Mouse (Mus musculus) heart, postnatal 14 days (tissue): ENCODE results near the gene Rps6kb1. TPM values are rescaled to one million over a fixed set of nuclear protein-coding genes. Genes with fewer than 3 reads are reported as not detected.
"Not testable (repeated sequence)": the region's sequence is repeated elsewhere in the genome, so short reads cannot be mapped to it uniquely, and the experiment has no call there.

Experiments used
- DNase-seq, 2 experiments: peaks; one replicate each; pipeline ENCODE4 v3.0.0; 2021 to 2022
- intact Hi-C: fragments of 180-260 bp; cut with DNase I; formaldehyde crosslinking; loops from one replicate; pipeline ENCODE4 v1.15.1; 2025
- microRNA-seq, 2 experiments: library from miRNA; unstranded; fragments of <30 nt; microRNA quantifications; one replicate each; pipeline ENCODE4 v1.2.0; 2021 to 2022
- total RNA-seq, 2 experiments: library from RNA; stranded (reverse); gene quantifications; 2 replicates each; pipeline ENCODE4 v1.2.3; 2021

Gene Rps6kb1
- total RNA-seq, 2 experiments from 2014 or later = 22.5 to 24.4 TPM

DNA sequence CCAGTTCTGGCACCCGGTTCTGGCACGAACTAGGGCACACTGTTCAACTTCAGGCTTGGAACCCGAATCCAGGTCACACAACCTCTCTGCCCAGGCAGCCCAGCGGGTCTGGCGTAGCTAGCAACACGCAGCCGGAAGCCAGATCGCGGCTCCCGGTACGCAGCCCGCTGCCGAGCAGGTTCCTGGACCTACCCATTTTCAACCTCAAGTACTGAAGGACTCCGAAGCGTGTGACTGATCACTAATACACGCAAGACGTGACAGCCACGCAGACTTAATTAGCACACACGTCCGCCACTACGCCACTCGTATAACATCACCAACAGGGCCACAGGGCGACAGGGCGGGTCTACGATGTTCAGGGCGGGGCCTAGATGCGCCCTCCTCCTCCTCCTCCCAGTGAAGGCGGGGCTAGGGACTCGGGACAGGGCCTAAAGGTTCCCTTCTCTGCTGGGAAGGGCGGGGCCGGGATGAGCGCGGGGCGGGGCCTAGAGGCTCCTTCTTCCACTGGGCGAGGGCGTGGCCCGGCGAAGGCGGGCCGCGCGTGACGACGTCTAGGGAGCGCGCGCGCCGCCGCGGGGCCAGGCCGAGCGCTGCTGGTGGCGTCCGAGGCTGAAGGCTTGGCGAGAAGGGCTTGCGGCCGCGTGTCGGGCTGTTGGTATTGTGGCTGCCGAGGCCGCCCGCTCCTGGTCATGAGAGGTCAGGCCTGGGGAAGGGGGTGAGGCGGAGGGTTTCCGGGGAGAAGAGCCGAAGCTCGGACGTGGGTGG, 60.3 kb downstream of the Rps6kb1 start, which contains the start of gene Rnft1:
Gene Rnft1, plus strand, starts transcription at position 557 of the 768 bp plus-strand sequence.
- intact Hi-C loops = no loop called here
- peak; percentile 99 for DNase-seq

DNA sequence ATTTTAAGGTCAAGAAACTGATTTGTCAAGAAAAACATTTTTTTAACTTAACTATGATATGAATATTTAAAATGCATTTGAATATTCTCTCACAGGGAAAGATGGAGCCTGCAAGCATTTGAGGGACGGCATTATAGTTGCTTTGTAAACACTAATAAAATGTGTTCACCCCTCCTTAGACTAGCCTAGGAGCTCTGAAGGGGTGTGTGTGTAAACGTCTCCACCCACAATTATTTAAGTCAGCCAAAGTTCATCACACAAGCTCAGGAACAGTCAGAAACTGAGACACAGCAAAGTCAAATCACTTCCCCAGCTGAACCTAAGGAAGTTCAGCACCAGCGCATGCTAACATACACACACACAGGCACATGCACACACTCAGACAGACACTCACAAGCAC, 71.0 kb downstream of the Rps6kb1 start:
- no peak for DNase-seq
- intact Hi-C loops = no loop called here

DNA sequence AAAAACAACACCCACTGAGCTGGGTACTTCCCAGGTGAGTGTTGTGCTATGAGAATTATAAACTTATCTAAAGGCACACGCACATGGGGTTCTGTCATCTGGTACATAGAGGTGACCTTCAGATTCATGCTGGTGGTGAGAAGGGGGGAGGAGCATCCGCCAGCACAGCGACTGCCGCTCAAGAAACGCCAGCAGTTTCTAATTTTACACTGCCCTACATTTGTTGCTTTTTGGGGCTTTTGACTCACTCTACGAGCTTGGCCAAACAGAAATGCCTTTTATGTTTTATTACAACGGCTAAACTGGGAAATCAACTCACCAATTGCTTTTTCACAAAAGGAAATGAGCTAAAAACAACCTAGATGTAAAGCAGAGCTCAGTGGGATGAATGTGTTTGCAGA, 71.8 kb downstream of the Rps6kb1 start:
- intact Hi-C loops = no loop called here
- DNase-seq = peak; percentile 11 to 27

DNA sequence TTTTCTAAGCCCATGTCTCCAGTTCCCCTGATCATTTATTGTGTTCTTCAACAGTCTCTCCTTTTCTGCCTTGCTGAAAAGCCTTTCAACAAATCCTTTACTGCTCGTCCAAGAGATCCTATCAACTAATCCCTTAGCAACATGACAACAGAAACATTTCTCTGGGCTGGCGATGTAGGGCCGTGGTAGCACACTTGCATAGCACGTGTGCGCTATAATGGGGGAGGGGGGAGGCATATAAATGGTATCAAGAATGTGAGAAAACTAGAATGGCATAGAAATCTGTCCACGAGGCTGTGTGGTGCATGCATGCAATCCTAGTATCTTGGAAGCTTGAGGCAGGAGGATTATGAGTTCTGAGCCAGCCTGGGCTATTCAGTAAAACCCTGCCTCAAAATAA, 72.8 kb downstream of the Rps6kb1 start:
- DNase-seq = no peak
- intact Hi-C loops = no loop called here

DNA sequence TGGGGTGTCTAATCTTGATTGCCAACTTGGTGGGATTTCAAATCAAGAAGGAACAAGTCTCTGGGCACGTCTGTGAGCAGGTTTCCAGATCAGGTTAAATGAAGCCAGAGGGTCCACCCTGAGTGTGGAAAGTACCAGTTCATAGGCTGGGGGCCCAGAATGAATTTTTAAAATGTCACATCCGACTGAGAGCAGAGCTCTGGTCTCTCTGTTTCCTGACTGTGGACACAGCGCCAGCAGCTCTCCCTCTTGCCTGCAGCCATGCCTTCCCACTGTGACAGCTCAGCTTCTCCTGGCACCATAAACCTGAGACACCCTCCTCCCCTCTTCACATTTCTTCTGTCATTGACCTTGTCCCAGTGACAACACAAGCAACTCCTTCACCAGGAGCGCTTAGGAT, 75.6 kb downstream of the Rps6kb1 start:
- no peak for DNase-seq
- intact Hi-C loops = no loop called here

DNA sequence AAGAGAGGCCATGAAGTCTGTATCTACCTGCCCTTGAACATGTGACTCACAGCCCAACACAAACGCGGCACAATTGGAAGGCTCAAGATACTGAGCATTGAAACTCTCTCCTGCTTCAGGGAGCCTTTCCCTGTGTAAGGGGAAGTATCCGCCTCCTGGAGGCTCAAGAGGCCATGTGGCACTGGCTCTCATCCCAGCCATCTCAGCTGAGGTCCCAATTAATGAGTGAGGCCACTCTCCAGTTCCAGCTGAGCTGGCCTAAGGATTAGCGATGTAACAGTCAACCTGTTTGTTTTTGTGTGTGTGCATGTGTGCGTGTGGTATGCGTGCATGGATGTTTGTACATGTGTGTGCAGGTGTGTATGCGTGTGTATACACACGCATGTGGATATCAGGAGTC, 76.3 kb downstream of the Rps6kb1 start:
- intact Hi-C loops = no loop called here
- DNase-seq = no peak

DNA sequence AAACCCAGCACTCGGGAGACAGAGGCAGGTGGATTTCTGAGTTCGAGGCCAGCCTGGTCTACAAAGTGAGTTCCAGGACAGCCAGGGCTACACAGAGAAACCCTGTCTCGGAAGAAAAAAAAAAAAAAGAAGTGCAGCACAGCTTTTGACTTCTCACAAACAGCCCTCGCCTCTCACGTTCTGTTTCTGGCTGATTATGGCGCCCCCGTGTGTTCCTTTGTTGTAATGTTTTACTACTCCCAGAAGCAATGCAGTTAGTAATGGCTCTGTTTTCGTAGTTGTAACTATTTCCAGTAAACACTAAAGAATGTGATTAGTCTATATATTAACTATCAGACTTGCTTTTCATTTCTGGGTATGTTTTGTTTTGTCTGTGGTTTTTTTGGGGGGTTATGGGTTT, 80.3 kb downstream of the Rps6kb1 start:
- peak; percentile 59 to 75 for DNase-seq
- intact Hi-C loops = not testable (repeated sequence)

DNA sequence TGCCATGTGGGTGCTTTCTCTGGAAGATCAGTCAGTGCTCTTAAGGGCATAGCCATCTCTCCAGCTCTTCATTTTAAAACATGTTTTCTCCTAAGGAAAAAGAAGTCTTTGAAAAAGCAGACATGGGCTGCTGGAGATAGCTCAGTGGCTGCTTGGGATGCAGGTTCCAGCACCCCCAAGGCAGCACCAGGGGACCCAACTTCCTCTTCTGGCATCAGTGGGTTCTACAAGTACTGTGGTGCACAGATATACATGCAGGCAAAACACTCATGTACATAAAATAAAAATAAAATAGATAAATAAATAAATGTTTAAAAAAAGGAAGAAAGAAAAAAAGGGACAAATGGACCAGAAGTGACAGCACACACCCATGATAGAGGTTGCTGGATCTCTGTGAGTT, 82.0 kb downstream of the Rps6kb1 start:
- intact Hi-C loops = no loop called here
- DNase-seq = no peak

DNA sequence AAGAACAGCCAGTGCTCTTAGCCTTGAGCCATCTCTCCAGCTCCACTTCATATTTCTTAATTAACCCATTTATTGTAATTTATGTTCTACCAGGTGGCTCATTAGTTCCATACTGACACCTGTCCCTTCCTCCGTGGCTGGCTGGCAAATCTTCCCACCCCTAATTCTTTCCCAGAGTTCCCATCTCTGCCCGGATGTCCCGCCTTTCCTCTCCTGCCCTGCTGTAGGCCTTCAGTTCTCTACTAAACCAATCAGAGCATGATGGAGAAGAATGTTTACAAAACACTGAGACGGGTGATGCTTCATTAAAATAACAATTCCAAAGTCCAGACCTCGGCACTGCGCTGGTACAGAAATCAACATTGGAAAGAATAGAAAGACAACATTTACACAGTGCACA, 85.7 kb downstream of the Rps6kb1 start:
- DNase-seq = no peak
- intact Hi-C loops = no loop called here

DNA sequence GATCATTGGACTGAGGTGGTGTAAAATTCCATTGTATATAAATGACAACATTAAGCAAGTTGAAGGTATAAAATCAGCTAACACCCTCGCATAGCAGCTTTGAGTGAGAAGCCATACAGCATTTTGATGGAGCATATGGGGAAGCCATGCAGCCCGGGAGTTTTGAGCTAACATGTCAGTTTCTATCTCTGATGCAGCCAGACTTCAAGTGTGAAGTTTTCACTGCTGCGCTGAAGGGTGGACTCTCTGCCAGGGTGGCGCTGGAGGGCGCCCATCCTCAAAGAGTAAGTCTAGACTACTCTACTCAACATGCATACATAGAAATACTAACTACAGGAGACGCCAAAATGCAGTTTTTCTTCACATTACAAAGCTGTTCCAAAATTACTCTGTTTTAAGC, 87.1 kb downstream of the Rps6kb1 start:
- intact Hi-C loops = no loop called here
- no peak for DNase-seq

DNA sequence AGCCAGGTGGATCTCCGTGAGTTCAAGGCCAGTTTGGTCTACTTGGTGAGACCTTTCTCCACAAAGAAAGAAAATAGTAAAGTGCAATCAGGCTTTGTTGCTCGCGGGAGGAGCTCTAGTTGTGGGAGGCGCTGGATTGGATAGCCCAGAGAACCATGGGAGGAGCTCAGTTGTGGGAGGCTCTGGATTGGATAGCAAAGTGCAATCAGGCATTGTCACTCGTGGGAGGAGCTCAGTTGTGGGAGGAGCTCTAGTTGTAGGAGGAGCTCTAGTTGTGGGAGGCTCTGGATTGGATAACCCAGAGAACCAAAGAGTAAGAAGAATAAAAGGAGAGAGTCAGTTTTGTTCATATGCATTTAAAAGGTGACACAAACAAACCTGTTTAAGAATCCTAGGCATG, 90.6 kb downstream of the Rps6kb1 start:
- intact Hi-C loops = no loop called here
- DNase-seq = no peak

Small RNA genes lying within 50 kb of the gene (microRNA-seq; reads per million reads assigned to microRNA genes)
- 556 to 6,933 reads per million in 2 experiments for gene Mir21a

Other genes with a start within 250 kb of the Rps6kb1 start
- gene Med13, start 187.2 kb downstream of the Rps6kb1 start, total RNA-seq = 10 to 100 TPM; 45.8 to 52.9 TPM
- 10 to 100 TPM; 25.2 to 28.6 TPM for gene Rnft1, start 60.1 kb downstream of the Rps6kb1 start, total RNA-seq
- 1 to 10 TPM; 5.9 to 7.1 TPM for gene Tubd1, start 186 bp upstream of the Rps6kb1 start, total RNA-seq
- 10 to 100 TPM; 55.3 to 59.2 TPM for gene Vmp1, start 139.0 kb upstream of the Rps6kb1 start, total RNA-seq
- 1 to 10 TPM; 7.0 to 7.2 TPM for gene Ptrh2, start 139.2 kb upstream of the Rps6kb1 start, total RNA-seq
- 100 to 1,000 TPM; 159 to 171 TPM for gene Cltc, start 212.8 kb upstream of the Rps6kb1 start, total RNA-seq